Mouse (Mus musculus) heart, adult 2 months (tissue): ENCODE results near the gene Tnk1.

Source experiments
- CTCF ChIP-seq: fragments of 200-600 bp; IDR thresholded peaks from 2 replicates; pipeline ENCODE4 v1.8.1; 2022; ENCODE audit warnings: antibody characterized with exemption, mild to moderate bottlenecking, moderate library complexity
- EP300 ChIP-seq: fragments of 200-500 bp; IDR thresholded peaks from 2 replicates; pipeline ENCODE4 v1.6.1; 2011; ENCODE audit warnings: low read depth, low read length, control low read depth; ENCODE audit not compliant: insufficient read depth
- POLR2A ChIP-seq: fragments of 200-500 bp; IDR thresholded peaks from 2 replicates; pipeline ENCODE4 v1.6.1; 2011; ENCODE audit warnings: mild to moderate bottlenecking, low read depth, low read length, control low read depth; ENCODE audit not compliant: insufficient read depth

DNA sequence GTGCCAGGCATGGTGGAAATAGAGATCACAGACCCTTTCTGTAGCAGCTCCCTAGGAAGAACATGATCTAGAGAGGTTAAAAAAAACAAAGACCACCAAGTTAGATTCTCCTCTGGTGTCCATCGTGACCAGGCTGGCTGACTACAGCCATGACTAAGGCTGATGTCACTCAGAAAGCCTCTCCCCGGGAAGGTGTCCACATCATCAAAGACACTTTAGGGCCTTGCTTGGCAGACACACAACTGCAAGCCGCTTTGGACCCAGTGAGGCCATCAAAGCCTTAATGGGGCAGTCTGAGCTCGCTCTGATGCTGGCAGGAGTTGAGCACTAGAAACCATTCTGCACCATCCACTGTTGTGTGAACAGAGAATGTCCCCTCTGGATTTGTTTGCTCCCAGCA lies 13.9 kb upstream of the Tnk1 start:
- TF ChIP-seq CTCF (no peak), EP300 (no peak), POLR2A (no peak)
